Mouse (Mus musculus): Measurements from ENCODE around the gene Cenpf.

- TF ChIP-seq GATA1 (IDR thresholded peaks at IDR 0.05; ENCODE audit: borderline replicate concordance, low read length) (no peak), FLI1 (IDR thresholded peaks at IDR 0.05; ENCODE audit: low read length) (no peak)
Observed at GRCm38 (mm10) chr1:189646597-189646996, 41.3 kb downstream of the Cenpf start.
